Mouse (Mus musculus) limb, embryonic 12.5 days (tissue): ENCODE results near the gene Gm648. TPM values are rescaled to one million over a fixed set of nuclear protein-coding genes. Genes with fewer than 3 reads are reported as not detected.

Source experiments
- microRNA-seq: library from miRNA; unstranded; fragments of <30 nt; microRNA quantifications from one replicate; pipeline ENCODE4, GENCODE M21; 2017
- polyA plus RNA-seq: library from polyadenylated mRNA; unstranded; fragments of >200 nt; fragmentation: Nextera tagmentation; extraction: Ambion mirVana; gene quantifications from 2 replicates; pipeline ENCODE4 v1.2.1, GENCODE M21; 2016

Gm648 gene
- polyA plus RNA-seq, 1 experiment from 2014 or later, result not detected

Small RNAs within 50 kb of the gene (microRNA-seq; reads per million reads assigned to microRNA genes)
- gene Mir5116, result not detected

Other genes with a start within 250 kb of the Gm648 start
- gene Zfp449, start 203.2 kb downstream of the Gm648 start, polyA plus RNA-seq, result 6.0 and 8.1 TPM in 2 replicates
- gene Smim10l2a, start 175.0 kb downstream of the Gm648 start, polyA plus RNA-seq, result 14.1 and 15.0 TPM in 2 replicates
- 1.3 and 1.5 TPM in 2 replicates for gene Gm2174, start 101.6 kb downstream of the Gm648 start, polyA plus RNA-seq
- gene Ints6l, start 94.7 kb downstream of the Gm648 start, polyA plus RNA-seq, result 27.1 and 30.0 TPM in 2 replicates
- not detected in 2 replicates for gene Gm10477, start 24.9 kb downstream of the Gm648 start, polyA plus RNA-seq
- 30.2 and 31.6 TPM in 2 replicates for gene Mmgt1, start 48.5 kb upstream of the Gm648 start, polyA plus RNA-seq
- gene Slc9a6, start 60.2 kb upstream of the Gm648 start, polyA plus RNA-seq, result 13.7 and 14.2 TPM in 2 replicates
- gene Fhl1, start 182.2 kb upstream of the Gm648 start, polyA plus RNA-seq, result 45.1 and 57.1 TPM in 2 replicates